Mouse (Mus musculus) layer of hippocampus, adult 2 months (tissue): ENCODE data around the gene 1600014C10Rik. TPM values are rescaled to one million over a fixed set of nuclear protein-coding genes. Genes with fewer than 3 reads are reported as not detected.

Source experiments
- DNase-seq, 2 experiments: peaks; one replicate each; pipeline ENCODE4 v3.0.0; 2022; ENCODE audit warnings: low spot score in 2 of 2
- H3K27ac ChIP-seq: fragments of 200-600 bp; 2 replicates; pipeline ENCODE4 v1.8.1; 2022
- H3K4me3 ChIP-seq: fragments of 200-600 bp; 2 replicates; pipeline ENCODE4 v1.8.1; 2022; ENCODE audit warnings: mild to moderate bottlenecking
- CTCF ChIP-seq: fragments of 200-600 bp; conservative IDR thresholded peaks from 2 replicates; pipeline ENCODE4 v1.8.1; 2022; ENCODE audit warnings: antibody characterized with exemption, mild to moderate bottlenecking, moderate library complexity
- long read RNA-seq, 2 experiments: library from polyadenylated mRNA; stranded (forward); transcript quantifications; one replicate each; pipeline ENCODE4 v2.0.0; 2021; ENCODE audit warnings: borderline mapping rate in 2 of 2
- total RNA-seq, 2 experiments: library from RNA; stranded (reverse); gene quantifications; 2 replicates each; pipeline ENCODE4 v1.2.3; 2021

The 1600014C10Rik gene
- total RNA-seq: 10 to 100 TPM; 24.0 to 29.5 TPM
- long read RNA-seq, experiment 1, transcript 1600014C10Rik-205 (3 exons, 3,283 nt): major isoform, 35 of 43 reads
- long read RNA-seq, experiment 1, partial matches to known transcripts: 7 of 43 reads
- long read RNA-seq, experiment 1, other reads (novel, unspliced or antisense): 1 of 43 reads
- long read RNA-seq, experiment 2, transcript 1600014C10Rik-205 (3 exons, 3,283 nt): major isoform, 56 of 60 reads
- long read RNA-seq, experiment 2, partial matches to known transcripts: 2 of 60 reads
- long read RNA-seq, experiment 2, other reads (novel, unspliced or antisense): 2 of 60 reads

GRCm38 (mm10) chr7:38182962-38183687 is at the start of gene 1600014C10Rik:
TSS of gene 1600014C10Rik (plus strand) at chr7:38183217.
- H3K4me3 ChIP-seq: peak within 1 kb of the TSS; percentile 77
- TF ChIP-seq CTCF: no peak
- DNase-seq: peak in 1 of 2 experiments; percentile 17
- H3K27ac ChIP-seq: peak within 1 kb of the TSS; percentile 98

- DNase-seq: no peak
- Histone ChIP-seq H3K27ac (no peak overlapping the region), H3K4me3 (no peak overlapping the region)
- no peak for TF ChIP-seq CTCF
Measured at GRCm38 (mm10) chr7:38134471-38134870, 48.5 kb upstream of the 1600014C10Rik start.

GRCm38 (mm10) chr7:38140324-38140723 is 42.7 kb upstream of the 1600014C10Rik start:
- peak overlapping the region; percentile 10; the same call in 1 of the 2 replicates for H3K27ac ChIP-seq
- peak overlapping the region; percentile 22; the same call in 1 of the 2 replicates for H3K4me3 ChIP-seq
- no peak for TF ChIP-seq CTCF
- peak; percentile 44 to 56 for DNase-seq

- DNase-seq: peak; percentile 70 to 86
- peak; percentile 97 for TF ChIP-seq CTCF
- no peak overlapping the region for H3K4me3 ChIP-seq
- H3K27ac ChIP-seq: no peak overlapping the region
Measured at GRCm38 (mm10) chr7:38141747-38142545, 41.1 kb upstream of the 1600014C10Rik start.

- H3K4me3 ChIP-seq: no peak overlapping the region
- peak; percentile 50 for TF ChIP-seq CTCF
- no peak for DNase-seq
- H3K27ac ChIP-seq: no peak overlapping the region
Measured at GRCm38 (mm10) chr7:38147477-38147876, 35.5 kb upstream of the 1600014C10Rik start.

- peak; percentile 46 for TF ChIP-seq CTCF
- DNase-seq: peak; percentile 15 to 52
- H3K27ac ChIP-seq: peak overlapping the region; percentile 28; the same call in 1 of the 2 replicates
Measured at GRCm38 (mm10) chr7:38151706-38152312, 31.2 kb upstream of the 1600014C10Rik start.

GRCm38 (mm10) chr7:38152571-38152970 is 30.4 kb upstream of the 1600014C10Rik start:
- no peak overlapping the region for H3K4me3 ChIP-seq
- TF ChIP-seq CTCF: no peak

More at GRCm38 (mm10) chr7:38151706-38152312, 31.2 kb upstream of the 1600014C10Rik start:
- H3K4me3 ChIP-seq: no peak overlapping the region

GRCm38 (mm10) chr7:38155829-38156228 is 27.2 kb upstream of the 1600014C10Rik start:
- Histone ChIP-seq H3K4me3 (no peak overlapping the region), H3K27ac (no peak overlapping the region)
- TF ChIP-seq CTCF: no peak
- no peak for DNase-seq

More at GRCm38 (mm10) chr7:38152571-38152970, 30.4 kb upstream of the 1600014C10Rik start:
- no peak for DNase-seq
- H3K27ac ChIP-seq: no peak overlapping the region

- Histone ChIP-seq H3K27ac (no peak overlapping the region), H3K4me3 (no peak overlapping the region)
- no peak for TF ChIP-seq CTCF
- no peak for DNase-seq
Measured at GRCm38 (mm10) chr7:38158764-38159458, 24.1 kb upstream of the 1600014C10Rik start.

GRCm38 (mm10) chr7:38161438-38161837 is 21.6 kb upstream of the 1600014C10Rik start:
- TF ChIP-seq CTCF: peak; percentile 52
- no peak overlapping the region for H3K27ac ChIP-seq
- no peak overlapping the region for H3K4me3 ChIP-seq
- DNase-seq: no peak

- Histone ChIP-seq H3K4me3 (no peak overlapping the region), H3K27ac (no peak overlapping the region)
- no peak for DNase-seq
- no peak for TF ChIP-seq CTCF
Measured at GRCm38 (mm10) chr7:38163433-38164050, 19.5 kb upstream of the 1600014C10Rik start.
